Mouse (Mus musculus) kidney, embryonic 15.5 days (tissue): ENCODE measurements around the gene Serpinb3b. TPM values are rescaled to one million over a fixed set of nuclear protein-coding genes. Genes with fewer than 3 reads are reported as not detected.
"Not testable (repeated sequence)": the region's sequence is repeated elsewhere in the genome, so short reads cannot be mapped to it uniquely, and the experiment has no call there.

Experiments used
- ATAC-seq: fragments of 200-750 bp; cut with Nextera tagmentation; replicated peaks from 2 replicates; pipeline ENCODE4 v1.8.0; 2017; ENCODE audit warnings: moderate TSS enrichment; ENCODE audit not compliant: low FRiP score
- H3K27ac ChIP-seq: fragments of 300-500 bp; sonication (generic); 2 replicates; pipeline ENCODE4 v1.5.1; 2015; ENCODE audit warnings: mild to moderate bottlenecking, inconsistent platforms
- H3K27me3 ChIP-seq: fragments of 300-500 bp; sonication (generic); 2 replicates; pipeline ENCODE4 v1.6.1; 2015; ENCODE audit warnings: inconsistent platforms
- H3K36me3 ChIP-seq: fragments of 300-500 bp; sonication (generic); 2 replicates; pipeline ENCODE4 v1.6.1; 2015; ENCODE audit warnings: inconsistent platforms
- H3K4me1 ChIP-seq: fragments of 300-500 bp; sonication (generic); 2 replicates; pipeline ENCODE4 v1.6.1; 2015; ENCODE audit warnings: inconsistent platforms
- H3K4me2 ChIP-seq: fragments of 300-500 bp; sonication (generic); 2 replicates; pipeline ENCODE4 v1.6.1; 2015; ENCODE audit warnings: moderate library complexity, mild to moderate bottlenecking, inconsistent platforms
- H3K4me3 ChIP-seq: fragments of 300-500 bp; sonication (generic); replicated peaks from 2 replicates; pipeline ENCODE4 v1.5.1; 2015; ENCODE audit warnings: mild to moderate bottlenecking, inconsistent platforms
- H3K9ac ChIP-seq: fragments of 300-500 bp; sonication (generic); 2 replicates; pipeline ENCODE4 v1.6.1; 2015; ENCODE audit warnings: mild to moderate bottlenecking, inconsistent platforms
- H3K9me3 ChIP-seq: fragments of 300-500 bp; sonication (generic); replicated peaks from 2 replicates; pipeline ENCODE4 v1.6.1; 2016; ENCODE audit warnings: inconsistent platforms
- WGBS: fragments of 180-500 bp; shearing (Covaris S2); methylation state at CpG from one replicate; pipeline ENCODE4 v1.1.7; 2015; ENCODE audit warnings: mixed read lengths; 5-methylcytosine and 5-hydroxymethylcytosine counted together
- polyA plus RNA-seq: library from polyadenylated mRNA; unstranded; fragments of >200 nt; fragmentation: Nextera tagmentation; extraction: Ambion mirVana; gene quantifications from 2 replicates; pipeline ENCODE4 v1.2.1, GENCODE M21; 2015

Gene Serpinb3b
- polyA plus RNA-seq, result not detected in 2 replicates

DNA sequence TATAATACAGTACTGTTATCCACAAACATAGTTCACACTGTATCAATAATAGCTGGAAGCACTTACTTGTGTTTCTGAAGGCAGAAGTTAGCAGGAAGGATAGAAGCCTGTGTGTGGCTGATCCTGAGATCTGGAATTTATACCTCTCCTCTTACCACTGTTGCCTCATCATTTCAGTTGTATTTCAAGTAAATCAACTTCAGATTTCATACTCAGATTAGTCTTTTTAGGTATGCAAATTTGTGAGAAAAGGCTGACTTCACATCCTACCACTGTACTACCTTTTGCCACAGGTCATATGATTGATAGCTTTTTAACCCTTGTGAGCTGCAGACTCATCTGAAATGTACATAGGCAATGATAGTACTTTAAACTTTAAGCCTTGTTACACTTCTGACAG is at the start of gene Serpinb3b, which contains the start of gene Serpinb3c:
Gene Serpinb3b, minus strand, starts transcription at position 101 of the 400 bp plus-strand sequence.
Gene Serpinb3c, minus strand, starts transcription at position 111 of the 400 bp plus-strand sequence.
- H3K27me3 ChIP-seq, H3K9me3 ChIP-seq, H3K36me3 ChIP-seq, H3K4me1 ChIP-seq, H3K4me3 ChIP-seq, H3K9ac ChIP-seq, H3K27ac ChIP-seq, H3K4me2 ChIP-seq, ATAC-seq: not testable (repeated sequence)

DNA sequence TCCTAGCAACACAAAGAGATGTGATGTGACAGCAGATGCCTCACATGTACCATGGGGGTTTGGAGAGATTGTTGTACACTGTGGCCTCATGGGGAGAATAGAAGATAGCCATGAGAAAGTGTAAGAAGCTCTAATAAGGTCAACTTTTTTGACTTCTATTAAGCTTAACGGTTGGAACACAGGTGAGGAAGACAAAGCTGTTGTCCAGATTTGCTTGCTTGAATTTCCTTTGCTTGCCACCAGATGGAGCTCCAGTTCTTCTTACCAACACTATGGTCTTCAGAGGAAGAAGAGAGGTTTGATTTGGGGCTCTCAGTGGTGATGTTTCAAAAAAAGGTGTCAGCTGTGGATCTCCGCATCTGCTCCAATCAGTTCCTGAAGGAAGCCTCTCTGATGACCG is 35.0 kb downstream of the Serpinb3b start:
- WGBS, result 36% methylated on average over 3 of the region's 3 CpGs
- H3K4me3 ChIP-seq, result not testable (repeated sequence)

DNA sequence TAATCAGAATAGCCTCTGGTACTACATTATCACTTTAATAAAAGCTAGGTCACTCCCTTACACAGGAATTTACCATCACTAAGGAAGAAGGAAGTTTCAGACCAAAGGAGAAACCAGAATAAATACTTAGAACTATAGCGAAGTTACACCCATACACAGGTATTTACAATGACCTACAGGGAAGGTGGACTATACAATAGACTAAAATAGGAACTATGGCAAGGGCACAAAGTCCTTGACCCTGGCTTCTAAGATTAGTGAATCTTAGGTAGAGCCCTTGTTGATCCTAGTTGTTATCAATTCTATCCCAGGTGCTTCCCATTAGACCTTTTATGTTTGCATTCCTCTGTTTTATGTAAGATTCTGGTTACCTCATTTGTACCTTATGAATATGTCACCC is 60.9 kb downstream of the Serpinb3b start:
- not testable (repeated sequence) for H3K4me1 ChIP-seq, ATAC-seq, H3K9me3 ChIP-seq, H3K4me2 ChIP-seq, H3K27ac ChIP-seq, H3K27me3 ChIP-seq, H3K4me3 ChIP-seq, H3K9ac ChIP-seq, H3K36me3 ChIP-seq
- WGBS, result 80% methylated on average over 1 of the region's 1 CpGs

More for the DNA sequence above, 35.0 kb downstream of the Serpinb3b start:
- not testable (repeated sequence) for H3K27ac ChIP-seq, H3K27me3 ChIP-seq, H3K4me1 ChIP-seq, H3K4me2 ChIP-seq, H3K36me3 ChIP-seq, H3K9ac ChIP-seq, H3K9me3 ChIP-seq, ATAC-seq

DNA sequence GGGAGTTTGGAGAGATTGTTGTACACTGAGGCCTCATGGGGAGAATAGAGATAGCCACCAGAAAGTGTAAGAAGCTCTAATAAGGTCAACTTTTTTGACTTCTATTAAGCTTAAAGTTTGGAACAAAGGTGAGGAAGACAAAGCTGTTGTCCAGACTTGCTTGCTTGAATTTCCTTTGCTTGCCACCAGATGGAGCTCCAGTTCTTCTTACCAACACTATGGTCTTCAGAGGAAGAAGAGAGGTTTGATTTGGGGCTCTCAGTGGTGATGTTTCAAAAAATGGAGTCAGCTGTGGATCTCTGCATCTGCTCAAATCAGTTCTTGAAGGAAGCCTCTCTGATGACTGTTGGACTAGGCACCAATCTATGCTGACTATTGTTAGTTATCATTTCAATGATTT is 150.7 kb downstream of the Serpinb3b start:
- not testable (repeated sequence) for H3K36me3 ChIP-seq, H3K27ac ChIP-seq, H3K9me3 ChIP-seq, H3K4me3 ChIP-seq, H3K9ac ChIP-seq, H3K4me2 ChIP-seq, H3K27me3 ChIP-seq, H3K4me1 ChIP-seq, ATAC-seq

Other genes with a start within 250 kb of the Serpinb3b start
- 0.46 TPM in 1 of 2 replicates, not detected in the other for gene Serpinb3a, start 226.1 kb downstream of the Serpinb3b start, polyA plus RNA-seq
- gene Serpinb3d, start 194.9 kb downstream of the Serpinb3b start, polyA plus RNA-seq, result not detected in 2 replicates
- 0.09 TPM in 1 of 2 replicates, not detected in the other for gene Serpinb3c, start within 50 bp of the Serpinb3b start, polyA plus RNA-seq
- gene Serpinb11, start 82.8 kb upstream of the Serpinb3b start, polyA plus RNA-seq, result 0.18 and 0.31 TPM in 2 replicates
- 0.39 TPM in 1 of 2 replicates, not detected in the other for gene Serpinb7, start 121.3 kb upstream of the Serpinb3b start, polyA plus RNA-seq
- gene Serpinb2, start 233.1 kb upstream of the Serpinb3b start, polyA plus RNA-seq, result 0.32 and 0.53 TPM in 2 replicates